Mouse (Mus musculus) bone marrow macrophage, adult 2 months (primary cell): ENCODE data around the gene Scgn. TPM values are rescaled to one million over a fixed set of nuclear protein-coding genes. Genes with fewer than 3 reads are reported as not detected.
A peak's percentile ranks its signal among the peaks of the same experiment; 100 is the strongest.

ENCODE experiments used
- H3K27ac ChIP-seq: 2 replicates; pipeline ENCODE4 v1.5.1; 2012; ENCODE audit warnings: low read depth, low read length; ENCODE audit not compliant: insufficient read depth
- H3K4me1 ChIP-seq: 2 replicates; pipeline ENCODE4 v1.6.1; 2012; ENCODE audit warnings: low read length; ENCODE audit not compliant: control insufficient read depth, insufficient read depth
- H3K4me3 ChIP-seq: 2 replicates; pipeline ENCODE4 v1.5.1; 2012; ENCODE audit warnings: mild to moderate bottlenecking, low read length, moderate library complexity; ENCODE audit not compliant: insufficient read depth
- CTCF ChIP-seq: IDR thresholded peaks from 2 replicates; pipeline ENCODE4 v1.5.1; 2012; ENCODE audit warnings: low read depth, mild to moderate bottlenecking, low read length, moderate library complexity
- POLR2A ChIP-seq: IDR thresholded peaks from 2 replicates; pipeline ENCODE4 v1.6.1; 2012; ENCODE audit warnings: mild to moderate bottlenecking, low read depth, low read length, borderline replicate concordance
- polyA plus RNA-seq: library from polyadenylated mRNA; stranded (reverse); fragments of >200 nt; gene quantifications from 2 replicates; pipeline ENCODE4 v1.2.4, GENCODE M21; 2012; ENCODE audit not compliant: missing spikeins, insufficient read depth, insufficient read length

Scgn gene
- polyA plus RNA-seq = not detected in 2 replicates

- Histone ChIP-seq H3K27ac (no peak within 1 kb of the TSS), H3K4me3 (no peak within 1 kb of the TSS), H3K4me1 (no peaks in the 10 kb centered on the region)
- no peak for TF ChIP-seq CTCF
- no peak for TF ChIP-seq POLR2A
Measured at GRCm38 (mm10) chr13:23990928-23991327, at the start of gene Scgn. Gene Scgn, minus strand, starts transcription at chr13:23991214.

GRCm38 (mm10) chr13:24040221-24040620 lies 49.2 kb upstream of the Scgn start:
- TF ChIP-seq POLR2A (no peak), CTCF (no peak)
- H3K27ac ChIP-seq = no peak overlapping the region
- peaks cover 17% of the 10 kb centered on the region for H3K4me1 ChIP-seq
- no peak overlapping the region for H3K4me3 ChIP-seq

DNA sequence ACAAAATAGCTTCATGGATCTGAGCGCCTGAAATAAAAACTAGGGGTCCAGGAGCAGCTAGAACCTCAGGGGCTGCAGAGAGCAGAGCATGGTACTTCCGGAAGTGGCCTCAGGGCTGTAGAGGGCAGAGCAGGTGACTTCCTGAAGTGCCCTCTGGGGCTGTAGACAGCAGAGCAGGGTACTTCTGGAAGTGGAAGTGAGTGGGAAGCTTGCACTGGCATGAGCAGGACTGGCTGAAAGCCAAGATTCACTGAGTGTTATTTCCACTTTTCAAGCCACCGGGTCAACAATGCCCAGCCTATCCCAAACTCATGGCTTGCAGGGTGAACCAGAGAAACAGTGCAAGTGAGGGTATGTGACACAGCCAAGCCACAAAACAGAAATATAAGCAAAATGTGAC lies 46.5 kb upstream of the Scgn start:
- no peak overlapping the region for H3K4me3 ChIP-seq
- peaks cover 17% of the 10 kb centered on the region for H3K4me1 ChIP-seq
- H3K27ac ChIP-seq = peak overlapping the region; percentile 30
- TF ChIP-seq CTCF (no peak), POLR2A (no peak)

DNA sequence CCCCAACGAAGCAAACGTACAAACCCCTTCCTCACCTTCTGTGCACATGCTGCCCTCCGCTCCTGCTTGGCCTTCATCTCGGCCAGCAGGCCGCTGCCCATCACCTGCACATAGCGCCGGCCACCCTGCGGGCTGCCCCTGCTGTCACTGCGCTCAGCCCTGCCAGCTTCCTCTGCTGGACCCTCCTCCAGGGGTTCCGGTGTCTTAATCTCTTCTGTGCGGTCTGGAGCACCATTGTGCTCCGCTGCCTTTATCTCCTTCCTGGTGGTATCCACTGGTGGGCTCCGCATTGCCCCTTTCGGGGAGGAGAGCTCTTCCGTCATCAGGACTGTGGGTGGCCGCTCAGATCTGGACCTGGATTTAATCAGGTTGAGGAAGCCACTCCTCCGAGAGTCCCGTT lies 45.1 kb upstream of the Scgn start:
- Histone ChIP-seq H3K27ac (peak overlapping the region; percentile 59), H3K4me1 (peaks cover 17% of the 10 kb centered on the region), H3K4me3 (peak overlapping the region; percentile 55)
- no peak for TF ChIP-seq CTCF
- no peak for TF ChIP-seq POLR2A

- no peak for TF ChIP-seq POLR2A
- no peak for TF ChIP-seq CTCF
- no peak overlapping the region for H3K27ac ChIP-seq
- H3K4me3 ChIP-seq = no peak overlapping the region
- no peaks in the 10 kb centered on the region for H3K4me1 ChIP-seq
Measured at GRCm38 (mm10) chr13:24027191-24028170, 36.5 kb upstream of the Scgn start.

GRCm38 (mm10) chr13:24018515-24018914 lies 27.5 kb upstream of the Scgn start:
- no peak overlapping the region for H3K27ac ChIP-seq
- no peak for TF ChIP-seq POLR2A
- TF ChIP-seq CTCF = no peak
- H3K4me1 ChIP-seq = no peaks in the 10 kb centered on the region
- H3K4me3 ChIP-seq = no peak overlapping the region

DNA sequence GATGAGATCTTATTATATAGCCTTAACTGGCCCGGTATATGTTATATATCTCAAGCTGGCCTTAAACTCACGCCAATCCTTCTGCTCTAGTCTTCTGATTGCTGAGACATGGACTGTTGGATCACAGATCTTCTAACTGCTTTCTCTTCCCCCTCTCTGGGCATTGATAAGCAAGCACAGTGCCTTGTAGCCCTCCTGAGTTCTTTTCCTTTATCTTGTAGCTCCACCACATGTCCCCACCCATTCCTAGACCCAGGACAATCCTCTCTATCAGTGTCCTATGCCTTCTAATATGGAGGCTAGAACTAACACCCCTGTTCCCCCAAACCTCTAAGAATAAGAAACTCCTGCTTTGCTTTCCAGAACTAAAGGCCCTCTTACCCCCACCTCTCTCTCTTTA lies 14.5 kb upstream of the Scgn start:
- Histone ChIP-seq H3K27ac (no peak overlapping the region), H3K4me3 (no peak overlapping the region)

DNA sequence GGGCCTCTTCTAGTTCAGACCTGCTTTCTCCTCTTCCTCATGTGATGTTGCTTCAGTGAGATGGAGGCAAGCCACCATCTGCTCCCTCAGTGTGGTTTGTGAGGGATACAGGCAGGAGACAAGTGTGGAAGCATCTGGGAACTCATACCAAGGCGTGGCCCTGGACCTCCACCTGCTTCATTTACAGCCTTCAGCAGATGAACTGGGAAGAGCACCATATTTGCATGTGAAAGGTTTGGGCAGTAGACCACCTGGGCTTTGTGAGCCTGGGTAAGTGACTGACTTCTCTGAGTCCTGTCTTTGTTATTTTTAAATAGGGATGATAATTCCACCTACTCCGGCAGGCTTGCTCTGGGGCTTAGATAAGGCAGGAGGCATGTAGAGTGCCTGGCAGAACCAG lies 10.8 kb upstream of the Scgn start:
- Histone ChIP-seq H3K4me1 (no peaks in the 10 kb centered on the region), H3K27ac (no peak overlapping the region), H3K4me3 (no peak overlapping the region)
- TF ChIP-seq POLR2A = no peak
- TF ChIP-seq CTCF = no peak

More for the DNA sequence above, 14.5 kb upstream of the Scgn start:
- no peak for TF ChIP-seq POLR2A
- TF ChIP-seq CTCF = no peak
- no peaks in the 10 kb centered on the region for H3K4me1 ChIP-seq

DNA sequence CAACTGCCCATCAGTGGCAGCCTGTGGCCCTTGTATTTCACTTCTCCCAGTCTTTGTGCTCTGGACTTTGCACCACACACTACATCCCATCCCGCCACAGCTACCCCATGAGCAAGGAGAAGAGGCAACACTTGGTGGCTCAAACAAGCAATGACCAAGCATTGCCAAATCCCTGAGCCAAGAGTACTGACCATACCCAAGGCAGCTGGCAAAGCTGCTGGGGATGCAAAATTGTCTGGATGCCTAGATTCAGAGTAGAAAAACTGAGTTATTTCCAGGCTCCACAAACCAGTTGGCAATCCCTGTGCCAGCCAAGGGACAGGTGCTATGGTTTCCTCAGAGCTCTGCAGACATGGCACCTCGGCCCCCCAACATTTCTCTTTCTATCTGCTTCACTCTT lies 10.1 kb upstream of the Scgn start:
- TF ChIP-seq POLR2A (no peak), CTCF (no peak)
- Histone ChIP-seq H3K4me3 (no peak overlapping the region), H3K4me1 (no peaks in the 10 kb centered on the region), H3K27ac (no peak overlapping the region)

- no peak overlapping the region for H3K4me3 ChIP-seq
- H3K27ac ChIP-seq = no peak overlapping the region
- H3K4me1 ChIP-seq = no peaks in the 10 kb centered on the region
- TF ChIP-seq CTCF (no peak), POLR2A (no peak)
Measured at GRCm38 (mm10) chr13:23998826-23999225, 7.8 kb upstream of the Scgn start.
